Mouse (Mus musculus) ES-E14 (cell line): ENCODE measurements around the gene Psmd12. TPM values are rescaled to one million over a fixed set of nuclear protein-coding genes. Genes with fewer than 3 reads are reported as not detected.
A peak's percentile ranks its signal among the peaks of the same experiment; 100 is the strongest.

Source experiments
- DNase-seq: peaks from one replicate; pipeline ENCODE4 v3.0.0-alpha.2; 2013; ENCODE audit warnings: low read depth, low spot score
- H3K27ac ChIP-seq: 2 replicates; pipeline ENCODE4 v1.5.1; 2012; ENCODE audit warnings: low read depth, mild to moderate bottlenecking, low read length, moderate library complexity, mixed read lengths; ENCODE audit not compliant: poor library complexity, insufficient read depth, severe bottlenecking
- H3K36me3 ChIP-seq: 2 replicates; pipeline ENCODE4 v1.6.1; 2012; ENCODE audit warnings: mild to moderate bottlenecking, low read length, moderate library complexity, mixed read lengths; ENCODE audit not compliant: control insufficient read depth, poor library complexity, insufficient read depth, severe bottlenecking
- H3K4me1 ChIP-seq, 2 experiments: fragments of 150-350 bp in 1 of 2; sonication (generic) in 1 of 2; 2 replicates each; pipeline ENCODE4 v1.6.1; 2012; ENCODE audit warnings: low read length in 2 of 2, mild to moderate bottlenecking in 1 of 2, mixed read lengths in 1 of 2; ENCODE audit not compliant: control insufficient read depth in 2 of 2, insufficient read depth in 2 of 2, poor library complexity in 1 of 2
- H3K4me3 ChIP-seq, 2 experiments: fragments of 150-350 bp in 1 of 2; sonication (generic) in 1 of 2; 2 replicates each; pipeline ENCODE4 v1.5.1; 2012; ENCODE audit warnings: low read length in 2 of 2, low read depth in 1 of 2, mild to moderate bottlenecking in 1 of 2, mixed read lengths in 1 of 2; ENCODE audit not compliant: insufficient read depth in 1 of 2, poor library complexity in 1 of 2, severe bottlenecking in 1 of 2
- H3K9ac ChIP-seq: 2 replicates; pipeline ENCODE4 v1.6.1; 2012; ENCODE audit warnings: low read depth, mild to moderate bottlenecking, low read length, mixed read lengths; ENCODE audit not compliant: poor library complexity, insufficient read depth, severe bottlenecking
- H3K9me3 ChIP-seq: fragments of 150-350 bp; sonication (generic); 2 replicates; pipeline ENCODE4 v1.6.1; 2012; ENCODE audit warnings: low read depth, mild to moderate bottlenecking, low read length; ENCODE audit not compliant: control insufficient read depth, insufficient read depth
- CHD2 ChIP-seq: IDR thresholded peaks from 2 replicates; pipeline ENCODE4 v1.6.1; 2014; ENCODE audit warnings: mild to moderate bottlenecking, low read depth, low read length, inconsistent platforms
- HCFC1 ChIP-seq: IDR thresholded peaks from 2 replicates; pipeline ENCODE4 v1.6.1; 2012; ENCODE audit warnings: low read length, inconsistent platforms, borderline replicate concordance; ENCODE audit not compliant: insufficient read depth
- MAFK ChIP-seq: IDR thresholded peaks from 2 replicates; pipeline ENCODE4 v1.6.1; 2014; ENCODE audit warnings: mild to moderate bottlenecking, low read depth, low read length, inconsistent platforms; ENCODE audit not compliant: insufficient read depth
- ZC3H11A ChIP-seq: IDR thresholded peaks from 2 replicates; pipeline ENCODE4 v1.6.1; 2012; ENCODE audit warnings: low read depth, mild to moderate bottlenecking, inconsistent platforms, low read length, borderline replicate concordance
- ZNF384 ChIP-seq: IDR thresholded peaks from 2 replicates; pipeline ENCODE4 v1.6.1; 2012; ENCODE audit warnings: low read depth, low read length, inconsistent platforms
- in situ Hi-C, 2 experiments: fragments of 600-800 bp; cut with MboI; formaldehyde crosslinking; loops; one replicate each; pipeline ENCODE4 v1.15.1; 2025; ENCODE audit warnings: low sequenced_read_pairs in 2 of 2, inconsistent platforms in 1 of 2; ENCODE audit not compliant: unreplicated experiment in 2 of 2
- total RNA-seq: library from RNA; depleted of rRNA; stranded (reverse); fragments of 300-350 nt; gene quantifications from 2 replicates; pipeline ENCODE4 v1.2.3, GENCODE M21; 2012

Gene Psmd12
- total RNA-seq, 1 experiment, result 140 TPM

GRCm38 (mm10) chr11:107470521-107471041 lies 8.7 kb upstream of the Psmd12 start, which contains the start of gene Pitpnc1:
Gene Pitpnc1 (minus strand): TSS chr11:107470699.
- TF ChIP-seq ZNF384 (no peak; the same call in 1 of the 2 replicates), HCFC1 (0 out of 2 replicates have a peak, but pooled peaks have one; percentile 15), MAFK (no peak)
- H3K4me3 ChIP-seq, result peak within 1 kb of the TSS; percentile 73 to 87
- H3K9me3 ChIP-seq, result no peaks in the 10 kb centered on the region
- peak within 1 kb of the TSS; percentile 74; the same call in 1 of the 2 replicates for H3K27ac ChIP-seq
- DNase-seq, result peak; percentile 80
- H3K9ac ChIP-seq, result peak within 1 kb of the TSS; percentile 85
- in situ Hi-C loops, result loop anchor here in 1 of 2 experiments (5.0 to 25.0 kb wide), 2 partner anchors 78 to 183 kb away; no protein-coding TSS in a partner anchor
- H3K36me3 ChIP-seq, result no peaks in the 10 kb centered on the region
- H3K4me1 ChIP-seq, result peaks cover 0 to 9% of the 10 kb centered on the region in 2 experiments; a peak in 2 of 4 replicates

- no peak for DNase-seq
- Histone ChIP-seq H3K4me3 (peak overlapping the region; percentile 73 to 87), H3K27ac (peak overlapping the region; percentile 28; the same call in 1 of the 2 replicates), H3K4me1 (peaks cover 0 to 9% of the 10 kb centered on the region in 2 experiments; a peak in 2 of 4 replicates), H3K36me3 (no peaks in the 10 kb centered on the region), H3K9ac (peak overlapping the region; percentile 85; the same call in 1 of the 2 replicates), H3K9me3 (no peaks in the 10 kb centered on the region)
- in situ Hi-C loops, result loop anchor here in 1 of 2 experiments (5.0 to 25.0 kb wide), 2 partner anchors 79 to 184 kb away; no protein-coding TSS in a partner anchor
- no peak for TF ChIP-seq HCFC1
- no peak for TF ChIP-seq MAFK
- TF ChIP-seq CHD2, result no peak
- TF ChIP-seq ZNF384, result peak; percentile 56; the same call in 1 of the 2 replicates
Observed at GRCm38 (mm10) chr11:107471071-107471720, 8.1 kb upstream of the Psmd12 start.

- H3K36me3 ChIP-seq, result no peaks in the 10 kb centered on the region
- H3K9me3 ChIP-seq, result no peaks in the 10 kb centered on the region
- no peak overlapping the region for H3K27ac ChIP-seq
- H3K4me1 ChIP-seq, result peaks cover 0 to 5% of the 10 kb centered on the region in 2 experiments; a peak in 2 of 4 replicates
- in situ Hi-C loops, result loop anchor here in 1 of 2 experiments (5.0 to 25.0 kb wide), 2 partner anchors 80 to 185 kb away; no protein-coding TSS in a partner anchor
- TF ChIP-seq ZC3H11A (no peak), ZNF384 (no peak), MAFK (no peak), CHD2 (no peak), HCFC1 (no peak)
- no peak for DNase-seq
- no peak overlapping the region for H3K9ac ChIP-seq
- H3K4me3 ChIP-seq, result no peak overlapping the region
Observed at GRCm38 (mm10) chr11:107472304-107472703, 7.0 kb upstream of the Psmd12 start.

GRCm38 (mm10) chr11:107473137-107473820 lies 6.0 kb upstream of the Psmd12 start:
- H3K4me1 ChIP-seq, result peaks cover 0 to 1% of the 10 kb centered on the region in 2 experiments; a peak in 2 of 4 replicates
- peak; percentile 40; the same call in 1 of the 2 replicates for TF ChIP-seq ZC3H11A
- TF ChIP-seq ZNF384, result 0 out of 2 replicates have a peak, but pooled peaks have one; percentile 33
- TF ChIP-seq MAFK, result no peak
- no peaks in the 10 kb centered on the region for H3K36me3 ChIP-seq
- in situ Hi-C loops, result loop anchor here in 1 of 2 experiments (5.0 to 25.0 kb wide), 2 partner anchors 81 to 186 kb away; no protein-coding TSS in a partner anchor
- H3K9ac ChIP-seq, result no peak overlapping the region
- DNase-seq, result peak; percentile 85
- H3K9me3 ChIP-seq, result no peaks in the 10 kb centered on the region
- H3K27ac ChIP-seq, result no peak overlapping the region
- no peak overlapping the region for H3K4me3 ChIP-seq
